Mouse (Mus musculus): ENCODE data around the gene Ice2. TPM values are rescaled to one million over a fixed set of nuclear protein-coding genes. Genes with fewer than 3 reads are reported as not detected.

Gene Ice2
- 13.0 and 14.5 TPM in 2 replicates for polyA plus RNA-seq (2015; fragmentation: Nextera tagmentation; extraction: Ambion mirVana)

- under 1% methylated on average over 53 of the region's 53 CpGs for WGBS
- Histone ChIP-seq H3K27ac (peak within 1 kb of the TSS; percentile 92), H3K36me3 (no peaks in the 10 kb centered on the region), H3K9ac (peak within 1 kb of the TSS; percentile 72), H3K9me3 (no peaks in the 10 kb centered on the region), H3K27me3 (no peaks in the 10 kb centered on the region), H3K4me2 (peak within 1 kb of the TSS; percentile 85), H3K4me3 (peak within 1 kb of the TSS; percentile 69), H3K4me1 (peaks cover 7% of the 10 kb centered on the region)
- ATAC-seq (ENCODE audit: insufficient number of reproducible peaks, low FRiP score, low TSS enrichment, low read depth): peak; percentile 80; the same call in 1 of the 2 replicates
These were observed at the start of gene Ice2 for GRCm38 (mm10) chr9:69397760-69398452. Gene Ice2 (plus strand): TSS chr9:69397906.

- H3K4me3 ChIP-seq: no peak overlapping the region
- 0 out of 2 replicates have a peak, but pooled peaks cover 3% of the 10 kb centered on the region for H3K4me1 ChIP-seq
- no peak overlapping the region for H3K4me2 ChIP-seq
- no peak overlapping the region for H3K27ac ChIP-seq
- peaks cover 44% of the 10 kb centered on the region for H3K27me3 ChIP-seq
- ATAC-seq (ENCODE audit: insufficient number of reproducible peaks, low FRiP score, low TSS enrichment, low read depth): no peak
- 89% methylated on average over 2 of the region's 2 CpGs for WGBS
- H3K36me3 ChIP-seq: no peaks in the 10 kb centered on the region
- H3K9me3 ChIP-seq: no peaks in the 10 kb centered on the region
- no peak overlapping the region for H3K9ac ChIP-seq
These were observed 48.2 kb upstream of the Ice2 start for GRCm38 (mm10) chr9:69349537-69349936.

GRCm38 (mm10) chr9:69354228-69354627 is 43.5 kb upstream of the Ice2 start:
- H3K4me2 ChIP-seq: no peak overlapping the region
- ATAC-seq (ENCODE audit: insufficient number of reproducible peaks, low FRiP score, low TSS enrichment, low read depth): no peak
- no peak overlapping the region for H3K27ac ChIP-seq
- H3K9ac ChIP-seq: no peak overlapping the region
- H3K9me3 ChIP-seq: no peaks in the 10 kb centered on the region
- H3K27me3 ChIP-seq: peaks cover 42% of the 10 kb centered on the region
- no peaks in the 10 kb centered on the region for H3K36me3 ChIP-seq
- 84% methylated on average over 6 of the region's 6 CpGs for WGBS
- peaks cover 4% of the 10 kb centered on the region; the same call in 1 of the 2 replicates for H3K4me1 ChIP-seq
- no peak overlapping the region for H3K4me3 ChIP-seq

- Histone ChIP-seq H3K27ac (no peak overlapping the region), H3K9me3 (no peaks in the 10 kb centered on the region), H3K4me2 (no peak overlapping the region), H3K27me3 (peaks cover 37% of the 10 kb centered on the region), H3K36me3 (no peaks in the 10 kb centered on the region), H3K4me1 (peaks cover 4% of the 10 kb centered on the region; the same call in 1 of the 2 replicates), H3K4me3 (no peak overlapping the region), H3K9ac (no peak overlapping the region)
- WGBS: 36% methylated on average over 3 of the region's 3 CpGs
- ATAC-seq (ENCODE audit: insufficient number of reproducible peaks, low FRiP score, low TSS enrichment, low read depth): no peak
These were observed 39.9 kb upstream of the Ice2 start for GRCm38 (mm10) chr9:69357834-69358233.

GRCm38 (mm10) chr9:69358797-69359196 is 38.9 kb upstream of the Ice2 start:
- H3K4me3 ChIP-seq: no peak overlapping the region
- no peaks in the 10 kb centered on the region for H3K36me3 ChIP-seq
- H3K27me3 ChIP-seq: peaks cover 31% of the 10 kb centered on the region
- H3K4me2 ChIP-seq: no peak overlapping the region
- WGBS: 62% methylated on average over 6 of the region's 6 CpGs
- H3K27ac ChIP-seq: no peak overlapping the region
- peaks cover 4% of the 10 kb centered on the region; the same call in 1 of the 2 replicates for H3K4me1 ChIP-seq
- no peak overlapping the region for H3K9ac ChIP-seq
- H3K9me3 ChIP-seq: no peaks in the 10 kb centered on the region
- no peak for ATAC-seq (ENCODE audit: insufficient number of reproducible peaks, low FRiP score, low TSS enrichment, low read depth)

GRCm38 (mm10) chr9:69361951-69362445 is 35.7 kb upstream of the Ice2 start:
- H3K36me3 ChIP-seq: peaks cover 9% of the 10 kb centered on the region; the same call in 1 of the 2 replicates
- H3K4me2 ChIP-seq: no peak overlapping the region
- H3K9me3 ChIP-seq: no peaks in the 10 kb centered on the region
- peaks cover 16% of the 10 kb centered on the region; the same call in 1 of the 2 replicates for H3K27me3 ChIP-seq
- H3K9ac ChIP-seq: no peak overlapping the region
- H3K27ac ChIP-seq: no peak overlapping the region
- no peak for ATAC-seq (ENCODE audit: insufficient number of reproducible peaks, low FRiP score, low TSS enrichment, low read depth)
- no peak overlapping the region for H3K4me3 ChIP-seq
- 83% methylated on average over 8 of the region's 8 CpGs for WGBS
- peaks cover 5% of the 10 kb centered on the region; the same call in 1 of the 2 replicates for H3K4me1 ChIP-seq

- H3K4me1 ChIP-seq: peaks cover 5% of the 10 kb centered on the region; the same call in 1 of the 2 replicates
- H3K4me2 ChIP-seq: no peak overlapping the region
- no peaks in the 10 kb centered on the region for H3K9me3 ChIP-seq
- ATAC-seq (ENCODE audit: insufficient number of reproducible peaks, low FRiP score, low TSS enrichment, low read depth): no peak
- no peak overlapping the region for H3K27ac ChIP-seq
- no peak overlapping the region for H3K4me3 ChIP-seq
- H3K27me3 ChIP-seq: peaks cover 16% of the 10 kb centered on the region; the same call in 1 of the 2 replicates
- no peak overlapping the region for H3K9ac ChIP-seq
- WGBS: 40% methylated on average over 4 of the region's 4 CpGs
- H3K36me3 ChIP-seq: peaks cover 9% of the 10 kb centered on the region; the same call in 1 of the 2 replicates
These were observed 34.9 kb upstream of the Ice2 start for GRCm38 (mm10) chr9:69362766-69363165.

GRCm38 (mm10) chr9:69364117-69364516 is 33.6 kb upstream of the Ice2 start:
- no peaks in the 10 kb centered on the region for H3K9me3 ChIP-seq
- no peak overlapping the region for H3K4me2 ChIP-seq

GRCm38 (mm10) chr9:69367055-69367454 is 30.7 kb upstream of the Ice2 start:
- no peak overlapping the region for H3K4me2 ChIP-seq
- no peak for ATAC-seq (ENCODE audit: insufficient number of reproducible peaks, low FRiP score, low TSS enrichment, low read depth)
- H3K4me1 ChIP-seq: 0 out of 2 replicates have a peak, but pooled peaks cover 2% of the 10 kb centered on the region
- no peaks in the 10 kb centered on the region for H3K9me3 ChIP-seq
- peaks cover 9% of the 10 kb centered on the region; the same call in 1 of the 2 replicates for H3K36me3 ChIP-seq
- no peaks in the 10 kb centered on the region for H3K27me3 ChIP-seq
- no peak overlapping the region for H3K4me3 ChIP-seq
- 69% methylated on average over 4 of the region's 4 CpGs for WGBS
- no peak overlapping the region for H3K9ac ChIP-seq
- no peak overlapping the region for H3K27ac ChIP-seq

More at GRCm38 (mm10) chr9:69364117-69364516, 33.6 kb upstream of the Ice2 start:
- H3K4me1 ChIP-seq: 0 out of 2 replicates have a peak, but pooled peaks cover 2% of the 10 kb centered on the region
- WGBS: 69% methylated on average over 16 of the region's 16 CpGs
- no peak overlapping the region for H3K27ac ChIP-seq
- peaks cover 8% of the 10 kb centered on the region; the same call in 1 of the 2 replicates for H3K27me3 ChIP-seq
- H3K9ac ChIP-seq: no peak overlapping the region
- H3K4me3 ChIP-seq: no peak overlapping the region
- ATAC-seq (ENCODE audit: insufficient number of reproducible peaks, low FRiP score, low TSS enrichment, low read depth): no peak
- peaks cover 9% of the 10 kb centered on the region; the same call in 1 of the 2 replicates for H3K36me3 ChIP-seq

GRCm38 (mm10) chr9:69368071-69368470 is 29.6 kb upstream of the Ice2 start:
- WGBS: 75% methylated on average over 8 of the region's 8 CpGs
- no peaks in the 10 kb centered on the region for H3K27me3 ChIP-seq
- H3K4me2 ChIP-seq: no peak overlapping the region
- peaks cover 9% of the 10 kb centered on the region; the same call in 1 of the 2 replicates for H3K36me3 ChIP-seq
- H3K4me3 ChIP-seq: no peak overlapping the region
- no peak overlapping the region for H3K9ac ChIP-seq
- ATAC-seq (ENCODE audit: insufficient number of reproducible peaks, low FRiP score, low TSS enrichment, low read depth): no peak
- H3K9me3 ChIP-seq: no peaks in the 10 kb centered on the region
- 0 out of 2 replicates have a peak, but pooled peaks cover 2% of the 10 kb centered on the region for H3K4me1 ChIP-seq
- no peak overlapping the region for H3K27ac ChIP-seq

GRCm38 (mm10) chr9:69371046-69371724 is 26.5 kb upstream of the Ice2 start:
- Histone ChIP-seq H3K27me3 (no peaks in the 10 kb centered on the region), H3K9ac (no peak overlapping the region), H3K4me2 (no peak overlapping the region), H3K9me3 (no peaks in the 10 kb centered on the region), H3K4me3 (no peak overlapping the region), H3K4me1 (0 out of 2 replicates have a peak, but pooled peaks cover 1% of the 10 kb centered on the region), H3K27ac (no peak overlapping the region), H3K36me3 (peaks cover 8% of the 10 kb centered on the region; the same call in 1 of the 2 replicates)
- WGBS: 76% methylated on average over 11 of the region's 11 CpGs
- ATAC-seq (ENCODE audit: insufficient number of reproducible peaks, low FRiP score, low TSS enrichment, low read depth): no peak

All from limb, embryonic 15.5 days (tissue).